Mouse (Mus musculus): ENCODE data around the gene 4930595D18Rik.

DNA sequence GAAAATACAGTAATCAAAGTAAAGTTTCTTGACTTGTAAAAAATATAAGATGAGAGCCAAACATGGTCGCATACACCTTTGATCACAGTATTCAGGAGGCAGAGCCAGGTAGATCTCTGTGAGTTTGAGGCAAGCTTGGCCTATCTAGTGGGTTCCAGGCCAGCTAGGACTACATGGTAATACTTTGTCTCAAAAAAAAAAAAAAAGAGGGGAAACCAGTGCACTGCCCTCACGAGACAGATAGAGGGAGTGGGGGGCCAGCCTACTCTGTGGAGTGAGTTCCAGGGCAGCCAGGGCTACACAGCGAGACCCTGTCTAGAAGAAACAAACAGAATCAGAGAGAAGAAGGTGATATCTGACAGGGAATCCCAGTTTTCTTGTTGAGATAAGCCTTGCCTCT, 23.4 kb upstream of the 4930595D18Rik start:
- TF ChIP-seq GATA1 (IDR thresholded peaks at IDR 0.05; ENCODE audit: borderline replicate concordance, low read length): no peak
- TF ChIP-seq CTCF (IDR thresholded peaks at IDR 0.05; ENCODE audit: low read depth, low read length): no peak
- no peak for TF ChIP-seq GATA2 (IDR thresholded peaks at IDR 0.05; ENCODE audit: borderline replicate concordance, low read depth, low read length)
- no peak for TF ChIP-seq TAL1 (conservative IDR thresholded peaks at IDR 0.05; ENCODE audit: low read depth, low read length)
- no peak for TF ChIP-seq POLR2AphosphoS5 (IDR thresholded peaks at IDR 0.05; ENCODE audit: insufficient replicate concordance, low read depth, low read length)
